Mouse (Mus musculus): ENCODE measurements around the gene Tnn.

GRCm38 (mm10) chr1:160195337-160195663, 41.9 kb upstream of the Tnn start:
- TF ChIP-seq MAFK (IDR thresholded peaks at IDR 0.05; ENCODE audit: insufficient read depth, low read depth, low read length), result no peak
- TF ChIP-seq CHD2 (IDR thresholded peaks at IDR 0.05; ENCODE audit: low read depth, low read length), result no peak
- TF ChIP-seq ZNF384 (IDR thresholded peaks at IDR 0.05; ENCODE audit: low read depth, low read length), result no peak
- TF ChIP-seq ZC3H11A (IDR thresholded peaks at IDR 0.05; ENCODE audit: borderline replicate concordance, low read depth, low read length), result no peak
